Mouse (Mus musculus): ENCODE results near the gene Pcyt2. TPM values are rescaled to one million over a fixed set of nuclear protein-coding genes. Genes with fewer than 3 reads are reported as not detected.

Gene Pcyt2
- polyA plus RNA-seq, 1 experiment, result 432 TPM

DNA sequence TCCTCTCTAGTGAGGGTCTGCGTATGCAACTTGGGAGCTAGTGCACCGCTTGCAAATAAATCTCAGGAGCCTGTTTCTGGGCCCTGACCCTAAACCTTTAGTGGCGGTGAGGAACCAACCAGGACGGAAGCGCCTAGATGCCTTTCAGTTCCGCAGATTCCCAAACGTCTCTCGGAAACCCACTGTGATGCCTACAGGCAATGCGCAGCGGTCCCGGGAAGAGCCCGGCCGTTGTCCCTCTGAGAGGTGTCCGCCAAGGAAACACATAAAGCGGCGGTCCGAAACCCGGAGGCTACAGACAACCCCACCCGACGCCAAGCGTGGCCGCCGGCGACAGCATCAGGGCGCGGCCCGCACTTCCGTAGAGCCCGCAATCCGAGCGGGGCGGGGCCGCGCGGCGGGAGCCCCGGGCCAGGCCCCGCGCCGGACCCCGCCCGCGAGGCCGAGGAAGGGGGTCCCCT lies 36.8 kb downstream of the Pcyt2 start:
- WGBS, result under 1% methylated on average over 44 of the region's 44 CpGs
- peaks cover 3% of the 10 kb centered on the region for H3K36me3 ChIP-seq (ENCODE audit: control insufficient read depth, insufficient read depth, low read length)
- H3K27ac ChIP-seq (ENCODE audit: insufficient read depth, low read depth, low read length), result peak overlapping the region; percentile 98
- H3K4me3 ChIP-seq (ENCODE audit: insufficient read depth, low read depth, low read length), result peak overlapping the region; percentile 95
- H3K4me1 ChIP-seq (ENCODE audit: control insufficient read depth, insufficient read depth, low read length), result peaks cover 38% of the 10 kb centered on the region
- TF ChIP-seq POLR2A (IDR thresholded peaks at IDR 0.05; ENCODE audit: low read depth, low read length), result no peak
- TF ChIP-seq CTCF (conservative IDR thresholded peaks at IDR 0.05; ENCODE audit: insufficient read depth, insufficient read length, low read depth, low read length), result no peak
- no peaks in the 10 kb centered on the region for H3K27me3 ChIP-seq (replicated peaks; ENCODE audit: control insufficient read depth, insufficient read depth, low read length)
- peak; percentile 51 for DNase-seq

DNA sequence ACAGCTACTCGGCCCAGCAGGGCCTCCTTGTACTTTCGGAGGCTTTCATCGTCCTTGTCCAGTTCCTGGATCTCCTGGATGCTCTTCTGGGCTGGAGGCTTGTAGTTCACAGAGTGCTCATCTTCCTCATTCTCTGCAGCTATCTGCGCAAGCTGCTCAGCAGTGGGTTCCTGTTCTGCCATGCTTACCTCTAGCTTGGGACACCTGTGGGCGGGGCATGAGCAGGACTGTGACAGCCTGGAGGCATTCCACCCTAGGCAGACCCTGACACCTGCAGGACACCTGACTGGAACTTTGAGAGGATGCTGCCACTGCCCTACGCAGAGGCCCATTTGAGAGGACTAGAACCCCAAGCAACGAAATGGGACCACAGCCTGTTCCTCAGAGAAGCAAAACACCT lies 37.5 kb downstream of the Pcyt2 start:
- Histone ChIP-seq H3K27ac (ENCODE audit: insufficient read depth, low read depth, low read length) (peak overlapping the region; percentile 98), H3K4me3 (ENCODE audit: insufficient read depth, low read depth, low read length) (peak overlapping the region; percentile 95), H3K36me3 (ENCODE audit: control insufficient read depth, insufficient read depth, low read length) (peaks cover 3% of the 10 kb centered on the region), H3K27me3 (replicated peaks; ENCODE audit: control insufficient read depth, insufficient read depth, low read length) (no peaks in the 10 kb centered on the region), H3K4me1 (ENCODE audit: control insufficient read depth, insufficient read depth, low read length) (peaks cover 38% of the 10 kb centered on the region)
- DNase-seq, result peak; percentile 49
- no peak for TF ChIP-seq POLR2A (IDR thresholded peaks at IDR 0.05; ENCODE audit: low read depth, low read length)
- no peak for TF ChIP-seq CTCF (conservative IDR thresholded peaks at IDR 0.05; ENCODE audit: insufficient read depth, insufficient read length, low read depth, low read length)
- 31% methylated on average over 7 of the region's 7 CpGs for WGBS

DNA sequence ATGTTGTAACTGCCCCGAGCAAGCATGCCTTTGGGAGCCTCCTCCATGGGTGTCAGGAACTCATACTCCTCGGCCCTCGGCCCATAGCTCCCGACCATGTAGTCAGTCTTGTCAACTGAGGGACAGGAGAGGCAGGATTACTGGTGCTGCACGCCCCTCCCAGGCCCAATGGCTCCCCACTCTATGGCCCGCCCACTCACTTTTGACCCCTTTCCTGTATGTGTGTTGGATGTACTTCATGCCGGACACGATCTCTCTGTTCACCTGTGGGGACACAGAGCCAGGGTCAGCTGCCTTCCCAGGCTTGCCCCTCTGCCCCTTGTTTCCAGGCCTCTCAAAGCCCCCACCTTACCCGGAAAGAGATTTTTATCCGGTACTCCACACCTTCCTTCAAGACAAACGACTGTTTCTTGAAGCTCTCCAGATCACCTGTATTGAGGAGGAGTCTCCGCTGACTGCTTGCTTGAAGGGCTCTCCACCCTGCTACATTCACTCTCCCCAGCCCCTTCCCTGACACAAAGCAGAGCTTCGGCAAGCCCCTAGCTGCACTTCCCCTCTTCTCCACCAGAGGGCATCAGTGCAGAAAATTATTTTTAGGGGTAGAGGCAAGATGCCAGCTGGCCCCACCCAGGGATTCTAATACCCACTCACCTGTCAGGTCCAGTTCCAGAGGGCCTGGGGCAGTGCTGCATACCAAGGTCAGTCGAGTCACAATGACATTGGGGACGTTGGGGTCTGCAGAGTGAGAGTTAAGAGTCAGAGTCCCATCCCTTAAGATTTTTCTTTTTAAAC lies 38.2 kb downstream of the Pcyt2 start:
- Histone ChIP-seq H3K4me1 (ENCODE audit: control insufficient read depth, insufficient read depth, low read length) (peaks cover 38% of the 10 kb centered on the region), H3K27me3 (replicated peaks; ENCODE audit: control insufficient read depth, insufficient read depth, low read length) (no peaks in the 10 kb centered on the region), H3K27ac (ENCODE audit: insufficient read depth, low read depth, low read length) (peak overlapping the region; percentile 98), H3K36me3 (ENCODE audit: control insufficient read depth, insufficient read depth, low read length) (peaks cover 3% of the 10 kb centered on the region), H3K4me3 (ENCODE audit: insufficient read depth, low read depth, low read length) (peak overlapping the region; percentile 95)
- DNase-seq, result peak; percentile 75
- 39% methylated on average over 15 of the region's 15 CpGs for WGBS
- no peak for TF ChIP-seq POLR2A (IDR thresholded peaks at IDR 0.05; ENCODE audit: low read depth, low read length)
- TF ChIP-seq CTCF (conservative IDR thresholded peaks at IDR 0.05; ENCODE audit: insufficient read depth, insufficient read length, low read depth, low read length), result peak; percentile 72

DNA sequence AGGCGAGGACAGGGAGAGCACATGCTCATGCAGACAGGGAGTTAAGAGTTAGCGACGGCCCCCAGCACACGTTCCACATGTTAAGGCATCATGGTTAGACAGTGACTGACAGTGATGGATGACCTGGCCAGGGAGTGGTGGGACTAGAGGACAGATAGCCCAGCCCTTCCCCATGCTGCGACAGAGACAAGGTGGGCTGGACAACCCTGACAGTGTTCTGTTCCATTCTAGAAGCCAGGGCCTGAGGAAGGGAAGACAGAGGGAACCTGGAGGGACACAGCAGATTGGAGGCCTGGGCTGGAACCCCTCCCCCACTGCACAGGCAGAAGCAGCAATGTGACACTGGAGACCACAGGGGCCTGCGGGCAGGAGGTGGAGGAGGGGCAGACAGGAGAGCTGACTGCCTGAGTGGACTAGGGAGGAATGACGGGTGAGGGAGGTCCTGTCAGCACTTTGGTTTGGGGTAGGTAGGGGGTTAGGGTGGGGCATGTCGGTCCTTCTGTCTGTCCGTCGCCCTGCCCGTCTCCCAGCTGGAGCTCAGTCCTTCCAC lies 39.0 kb downstream of the Pcyt2 start:
- 65% methylated on average over 11 of the region's 11 CpGs for WGBS
- Histone ChIP-seq H3K27me3 (replicated peaks; ENCODE audit: control insufficient read depth, insufficient read depth, low read length) (no peaks in the 10 kb centered on the region), H3K27ac (ENCODE audit: insufficient read depth, low read depth, low read length) (peak overlapping the region; percentile 61), H3K36me3 (ENCODE audit: control insufficient read depth, insufficient read depth, low read length) (peaks cover 3% of the 10 kb centered on the region), H3K4me1 (ENCODE audit: control insufficient read depth, insufficient read depth, low read length) (peaks cover 38% of the 10 kb centered on the region), H3K4me3 (ENCODE audit: insufficient read depth, low read depth, low read length) (no peak overlapping the region)
- peak; percentile 27 for DNase-seq
- TF ChIP-seq CTCF (conservative IDR thresholded peaks at IDR 0.05; ENCODE audit: insufficient read depth, insufficient read length, low read depth, low read length), result no peak
- TF ChIP-seq POLR2A (IDR thresholded peaks at IDR 0.05; ENCODE audit: low read depth, low read length), result no peak

DNA sequence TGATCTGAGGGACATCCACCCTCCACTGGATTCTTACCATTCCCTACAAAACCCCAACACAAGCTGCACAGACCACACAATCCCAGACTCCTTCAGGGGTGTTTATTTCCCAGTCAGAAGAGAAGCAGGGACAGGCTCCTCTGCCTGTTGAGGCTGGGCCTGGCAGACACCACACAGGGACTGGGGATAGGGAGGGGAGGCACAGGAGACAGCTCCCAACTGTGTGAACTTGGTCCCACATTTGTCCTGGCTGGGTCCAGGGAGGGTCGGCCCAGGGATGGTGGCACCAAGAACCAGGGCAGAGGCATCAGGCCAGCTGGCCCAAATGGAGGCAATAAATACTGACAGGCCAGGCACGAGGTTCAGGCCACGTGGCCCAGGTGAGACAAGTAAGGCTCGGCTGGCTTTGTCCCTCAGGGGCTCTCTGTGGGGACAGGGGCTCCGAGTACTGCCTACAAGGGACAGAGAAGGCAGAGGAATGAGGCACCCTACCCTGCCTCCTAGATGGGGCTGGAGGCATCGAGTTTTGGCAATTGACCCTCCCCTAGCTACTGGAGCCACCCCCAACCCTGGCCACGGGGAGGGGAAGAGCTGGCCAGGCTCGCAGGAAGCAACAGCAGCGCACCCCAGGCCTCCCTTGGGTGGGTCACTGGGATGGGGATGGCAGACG lies 39.6 kb downstream of the Pcyt2 start:
- Histone ChIP-seq H3K27me3 (replicated peaks; ENCODE audit: control insufficient read depth, insufficient read depth, low read length) (no peaks in the 10 kb centered on the region), H3K36me3 (ENCODE audit: control insufficient read depth, insufficient read depth, low read length) (peaks cover 3% of the 10 kb centered on the region), H3K4me3 (ENCODE audit: insufficient read depth, low read depth, low read length) (no peak overlapping the region), H3K27ac (ENCODE audit: insufficient read depth, low read depth, low read length) (peak overlapping the region; percentile 61), H3K4me1 (ENCODE audit: control insufficient read depth, insufficient read depth, low read length) (peaks cover 38% of the 10 kb centered on the region)
- DNase-seq, result peak; percentile 75
- WGBS, result 45% methylated on average over 10 of the region's 10 CpGs
- TF ChIP-seq CTCF (conservative IDR thresholded peaks at IDR 0.05; ENCODE audit: insufficient read depth, insufficient read length, low read depth, low read length) (no peak), POLR2A (IDR thresholded peaks at IDR 0.05; ENCODE audit: low read depth, low read length) (no peak)

DNA sequence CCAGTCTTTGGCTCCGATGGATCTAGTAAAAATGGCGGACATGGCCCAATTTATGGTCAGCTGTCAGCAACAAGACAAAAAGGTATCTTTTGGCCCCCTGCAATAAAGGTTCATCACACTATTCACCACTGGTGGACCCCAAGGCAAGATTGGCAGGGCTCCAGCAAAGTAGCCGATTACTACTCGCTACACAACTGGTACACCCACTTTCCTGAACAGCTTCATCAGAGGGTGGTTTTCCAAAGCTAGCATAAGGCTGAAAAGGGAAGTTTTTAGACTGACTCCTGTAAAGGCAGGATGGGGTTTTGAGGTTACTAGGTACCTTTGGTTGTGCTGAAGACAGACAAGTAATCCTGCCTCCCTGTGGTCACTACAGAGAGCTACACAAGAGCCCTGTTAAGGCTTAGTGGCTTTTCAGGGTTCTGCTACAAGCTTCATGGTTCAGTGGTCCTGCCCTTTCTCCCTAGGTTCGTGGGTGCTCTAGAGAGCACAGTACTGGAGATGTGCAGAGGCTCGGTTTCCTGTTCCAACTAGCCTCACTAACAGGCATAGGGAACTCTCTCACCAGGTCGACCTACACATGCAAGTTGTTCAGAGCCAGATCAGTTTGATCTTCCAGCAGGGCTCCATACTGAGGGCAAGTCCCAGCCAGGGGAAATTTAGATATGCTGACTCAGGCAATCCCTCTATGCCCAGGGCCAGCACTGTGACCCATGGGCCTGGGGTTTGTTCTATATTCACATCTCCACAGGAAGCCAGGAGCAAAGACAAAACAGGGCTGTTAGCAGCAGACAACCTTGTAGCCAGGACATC lies 40.3 kb downstream of the Pcyt2 start:
- peak; percentile 82 for DNase-seq
- Histone ChIP-seq H3K4me3 (ENCODE audit: insufficient read depth, low read depth, low read length) (peak overlapping the region; percentile 22), H3K4me1 (ENCODE audit: control insufficient read depth, insufficient read depth, low read length) (peaks cover 38% of the 10 kb centered on the region), H3K36me3 (ENCODE audit: control insufficient read depth, insufficient read depth, low read length) (peaks cover 3% of the 10 kb centered on the region), H3K27me3 (replicated peaks; ENCODE audit: control insufficient read depth, insufficient read depth, low read length) (no peaks in the 10 kb centered on the region), H3K27ac (ENCODE audit: insufficient read depth, low read depth, low read length) (peak overlapping the region; percentile 92)
- WGBS, result 49% methylated on average over 7 of the region's 7 CpGs
- TF ChIP-seq CTCF (conservative IDR thresholded peaks at IDR 0.05; ENCODE audit: insufficient read depth, insufficient read length, low read depth, low read length), result peak; percentile 49; the same call in 1 of the 2 replicates
- TF ChIP-seq POLR2A (IDR thresholded peaks at IDR 0.05; ENCODE audit: low read depth, low read length), result no peak
